Mouse (Mus musculus): Measurements from ENCODE around the gene Sik3.

- TF ChIP-seq EP300 (IDR thresholded peaks at IDR 0.05; ENCODE audit: low read depth) (no peak), CTCF (IDR thresholded peaks at IDR 0.05; ENCODE audit: low read depth) (no peak)
Measured at GRCm38 (mm10) chr9:46083490-46083893, 70.9 kb downstream of the Sik3 start.

Measured in liver, postnatal 0 days (tissue).